Mouse (Mus musculus) ES-E14 (cell line): ENCODE results near the gene Opa3.

Source experiments
- CHD2 ChIP-seq: IDR thresholded peaks from 2 replicates; pipeline ENCODE4 v1.6.1; 2014; ENCODE audit warnings: mild to moderate bottlenecking, low read depth, low read length, inconsistent platforms
- HCFC1 ChIP-seq: IDR thresholded peaks from 2 replicates; pipeline ENCODE4 v1.6.1; 2012; ENCODE audit warnings: low read length, inconsistent platforms, borderline replicate concordance; ENCODE audit not compliant: insufficient read depth
- MAFK ChIP-seq: IDR thresholded peaks from 2 replicates; pipeline ENCODE4 v1.6.1; 2014; ENCODE audit warnings: mild to moderate bottlenecking, low read depth, low read length, inconsistent platforms; ENCODE audit not compliant: insufficient read depth
- ZC3H11A ChIP-seq: IDR thresholded peaks from 2 replicates; pipeline ENCODE4 v1.6.1; 2012; ENCODE audit warnings: low read depth, mild to moderate bottlenecking, inconsistent platforms, low read length, borderline replicate concordance
- ZNF384 ChIP-seq: IDR thresholded peaks from 2 replicates; pipeline ENCODE4 v1.6.1; 2012; ENCODE audit warnings: low read depth, low read length, inconsistent platforms

DNA sequence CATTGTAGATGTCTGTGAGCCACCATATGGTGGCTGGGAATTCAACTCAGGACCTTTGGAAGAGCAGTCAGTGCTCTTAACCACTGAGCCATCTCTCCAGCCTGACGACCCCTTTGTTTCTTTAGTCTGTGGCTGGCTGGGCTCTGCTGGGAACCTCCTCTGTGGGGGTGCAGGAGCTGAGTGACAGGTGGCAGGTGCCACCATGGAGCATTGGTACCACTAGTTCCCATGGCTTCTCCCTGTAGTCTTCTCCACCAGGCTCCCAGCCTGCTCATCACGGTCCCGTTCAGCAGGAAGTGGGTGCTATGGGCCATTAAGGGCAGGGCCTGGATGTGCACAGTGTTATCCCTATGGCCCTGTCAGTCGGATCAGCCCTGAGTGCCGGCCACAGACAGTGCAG is 6.5 kb downstream of the Opa3 start:
- TF ChIP-seq ZNF384: no peak
- TF ChIP-seq CHD2: no peak
- no peak for TF ChIP-seq MAFK
- no peak for TF ChIP-seq HCFC1
- no peak for TF ChIP-seq ZC3H11A
